Mouse (Mus musculus) erythroblast, adult 5-6 weeks (primary cell): ENCODE results near the gene 4930556J24Rik. TPM values are rescaled to one million over a fixed set of nuclear protein-coding genes. Genes with fewer than 3 reads are reported as not detected.
"Not testable (repeated sequence)": the region's sequence is repeated elsewhere in the genome, so short reads cannot be mapped to it uniquely, and the experiment has no call there.

Experiments
- ATAC-seq: replicated peaks from 2 replicates; pipeline ENCODE4 v1.8.0; 2016; ENCODE audit warnings: moderate number of reproducible peaks, mild to moderate bottlenecking, moderate TSS enrichment, inconsistent platforms; ENCODE audit not compliant: poor library complexity, low FRiP score, severe bottlenecking
- total RNA-seq, 2 experiments: library from RNA; stranded (forward) in 1 of 2; stranded (reverse) in 1 of 2; fragments of 150-400 nt in 1 of 2; fragments of 200-764, 138-1000 nt in 1 of 2; gene quantifications; 2 replicates each; pipeline versions ENCODE4 v1.2.3 to v1.2.4; 2015 to 2017; ENCODE audit warnings: low replicate concordance in 2 of 2

4930556J24Rik gene
- total RNA-seq (2015; ENCODE audit: low replicate concordance) (not detected in 2 replicates), total RNA-seq (2017; ENCODE audit: low replicate concordance) (not detected in 2 replicates)

- no peak for ATAC-seq
Observed at GRCm38 (mm10) chr11:3976678-3977077, at the start of gene 4930556J24Rik. 4930556J24Rik (minus strand) TSS chr11:3976778.

- no peak for ATAC-seq
Observed at GRCm38 (mm10) chr11:4023321-4023720, 46.7 kb upstream of the 4930556J24Rik start.

GRCm38 (mm10) chr11:4022111-4022510, 45.5 kb upstream of the 4930556J24Rik start:
- ATAC-seq, result not testable (repeated sequence)

GRCm38 (mm10) chr11:4015796-4016195, 39.2 kb upstream of the 4930556J24Rik start:
- ATAC-seq, result not testable (repeated sequence)

GRCm38 (mm10) chr11:4012616-4013015, 36.0 kb upstream of the 4930556J24Rik start:
- no peak for ATAC-seq

- ATAC-seq, result no peak
Observed at GRCm38 (mm10) chr11:4006462-4006861, 29.9 kb upstream of the 4930556J24Rik start.

- ATAC-seq, result 0 out of 2 replicates have a peak, but pooled peaks have one; percentile 39
Observed at GRCm38 (mm10) chr11:4005220-4005805, 28.7 kb upstream of the 4930556J24Rik start.

- ATAC-seq, result peak; percentile 74; the same call in 1 of the 2 replicates
Observed at GRCm38 (mm10) chr11:4001603-4002002, 25.0 kb upstream of the 4930556J24Rik start.

GRCm38 (mm10) chr11:3999547-3999946, 23.0 kb upstream of the 4930556J24Rik start:
- no peak for ATAC-seq

- no peak for ATAC-seq
Observed at GRCm38 (mm10) chr11:3997978-3998720, 21.6 kb upstream of the 4930556J24Rik start.

- no peak for ATAC-seq
Observed at GRCm38 (mm10) chr11:3996840-3997239, 20.3 kb upstream of the 4930556J24Rik start.

GRCm38 (mm10) chr11:3995511-3995910, 18.9 kb upstream of the 4930556J24Rik start:
- no peak for ATAC-seq

- ATAC-seq, result no peak
Observed at GRCm38 (mm10) chr11:3993914-3994313, 17.3 kb upstream of the 4930556J24Rik start.

- no peak for ATAC-seq
Observed at GRCm38 (mm10) chr11:3993132-3993531, 16.6 kb upstream of the 4930556J24Rik start.

- no peak for ATAC-seq
Observed at GRCm38 (mm10) chr11:3989748-3990147, 13.2 kb upstream of the 4930556J24Rik start.

GRCm38 (mm10) chr11:3983863-3984745, 7.5 kb upstream of the 4930556J24Rik start:
- no peak for ATAC-seq

GRCm38 (mm10) chr11:3983291-3983862, 6.8 kb upstream of the 4930556J24Rik start, which contains the start of gene Gal3st1:
Gal3st1 (plus strand) TSS chr11:3983636.
- no peak for ATAC-seq

- no peak for ATAC-seq
Observed at GRCm38 (mm10) chr11:3982275-3983209, 6.0 kb upstream of the 4930556J24Rik start.

GRCm38 (mm10) chr11:3981536-3981935, 5.0 kb upstream of the 4930556J24Rik start:
- no peak for ATAC-seq
